Mouse (Mus musculus) hindlimb bud, embryonic 11.5 days (tissue): Measurements from ENCODE around the gene Ifnab.
A peak's percentile ranks its signal among the peaks of the same experiment; 100 is the strongest.

Source experiments
- DNase-seq: peaks from one replicate; pipeline ENCODE4 v3.0.0-alpha.2; 2012; ENCODE audit warnings: low read depth, low spot score; ENCODE audit errors: extremely low spot score

Ifnab gene

GRCm38 (mm10) chr4:88680362-88680761, 10.8 kb downstream of the Ifnab start:
- no peak for DNase-seq

- DNase-seq = no peak
These were observed 14.3 kb downstream of the Ifnab start, which contains the start of gene Ifna16 for GRCm38 (mm10) chr4:88676824-88677223. Ifna16 (minus strand) TSS chr4:88676924.

- no peak for DNase-seq
These were observed 35.7 kb downstream of the Ifnab start for GRCm38 (mm10) chr4:88655461-88655860.

- DNase-seq = no peak
These were observed 37.5 kb downstream of the Ifnab start for GRCm38 (mm10) chr4:88653644-88654043.

GRCm38 (mm10) chr4:88644359-88644758, 46.8 kb downstream of the Ifnab start, which contains the start of gene Ifna13:
Ifna13 (minus strand) TSS chr4:88644459.
- no peak for DNase-seq

- no peak for DNase-seq
These were observed 48.6 kb downstream of the Ifnab start for GRCm38 (mm10) chr4:88642526-88642925.

- DNase-seq = peak; percentile 100
These were observed 49.9 kb downstream of the Ifnab start for GRCm38 (mm10) chr4:88641077-88641831.

GRCm38 (mm10) chr4:88640704-88641076, 50.5 kb downstream of the Ifnab start:
- DNase-seq = no peak
